Comparison of ENCODE assay signal across 8 mouse cellular contexts in genomic region chr7:16895000-16895399, GRCm38 (mm10). TPM values are rescaled to one million over a fixed set of nuclear protein-coding genes. Genes with fewer than 3 reads are reported as not detected.
DNase-seq lines count a peak whose midpoint lies in the region; ATAC-seq and TF ChIP-seq lines count a peak whose summit lies in the region.

No protein-coding gene starts in this region.

- 1% methylated on average over 24 of the region's 24 CpGs for WGBS in bone marrow, adult 2 months
- WGBS in embryonic facial prominence, embryonic 14.5 days, result 1% methylated on average over 20 of the region's 24 CpGs
- under 1% methylated on average over 24 of the region's 24 CpGs for WGBS in heart, embryonic 12.5 days
- under 1% methylated on average over 24 of the region's 24 CpGs for WGBS in kidney, embryonic 14.5 days
- under 1% methylated on average over 24 of the region's 24 CpGs for WGBS in lung, embryonic 14.5 days
- WGBS in neural tube, embryonic 15.5 days, result under 1% methylated on average over 24 of the region's 24 CpGs

- H3K27ac ChIP-seq in CH12.LX (ENCODE audit: insufficient read depth, low read depth), result no peak overlapping the region
- H3K27ac ChIP-seq in bone marrow, adult 2 months (ENCODE audit: control insufficient read depth, insufficient read depth, low read depth, low read length, poor library complexity), result no peak overlapping the region
- H3K27ac ChIP-seq in embryonic facial prominence, embryonic 14.5 days (replicated peaks; ENCODE audit: low read depth, low read length), result no peak overlapping the region
- no peak overlapping the region for H3K27ac ChIP-seq in heart, embryonic 12.5 days (ENCODE audit: poor library complexity, severe bottlenecking)
- no peak overlapping the region for H3K27ac ChIP-seq in kidney, embryonic 14.5 days (ENCODE audit: low read depth, low read length)
- H3K27ac ChIP-seq in lung, embryonic 14.5 days (ENCODE audit: low read depth), result no peak overlapping the region
- no peak overlapping the region for H3K27ac ChIP-seq in neural tube, embryonic 15.5 days (replicated peaks)

- H3K9ac ChIP-seq in CH12.LX (ENCODE audit: insufficient read depth, low read depth), result 0 out of 2 replicates have a peak overlapping the region, but pooled peaks have one; percentile 2
- H3K9ac ChIP-seq in embryonic facial prominence, embryonic 14.5 days (ENCODE audit: low read depth, low read length), result peak overlapping the region; percentile 52; the same call in 1 of the 2 replicates
- H3K9ac ChIP-seq in heart, embryonic 12.5 days, result no peak overlapping the region
- peak overlapping the region; percentile 44; the same call in 1 of the 2 replicates for H3K9ac ChIP-seq in kidney, embryonic 14.5 days (ENCODE audit: low read depth, low read length)
- H3K9ac ChIP-seq in lung, embryonic 14.5 days, result peak overlapping the region; percentile 9; the same call in 1 of the 2 replicates
- H3K9ac ChIP-seq in neural tube, embryonic 15.5 days (replicated peaks), result peak overlapping the region; percentile 40; the same call in 1 of the 2 replicates

- no peaks in the 10 kb centered on the region for H3K79me2 ChIP-seq in CH12.LX (replicated peaks; ENCODE audit: control insufficient read depth, extremely low read depth, insufficient read depth, poor library complexity, severe bottlenecking)

- peaks cover 15 to 48% of the 10 kb centered on the region in 2 experiments for H3K4me1 ChIP-seq in CH12.LX (ENCODE audit: control insufficient read depth in 1 of 2, insufficient read depth in 2 of 2)
- H3K4me1 ChIP-seq in bone marrow, adult 2 months (ENCODE audit: control insufficient read depth, insufficient read depth, low read length), result peaks cover 2% of the 10 kb centered on the region
- H3K4me1 ChIP-seq in embryonic facial prominence, embryonic 14.5 days (ENCODE audit: control insufficient read depth, insufficient read depth, low read length), result peaks cover 36% of the 10 kb centered on the region
- peaks cover 45% of the 10 kb centered on the region for H3K4me1 ChIP-seq in heart, embryonic 12.5 days (replicated peaks)
- H3K4me1 ChIP-seq in kidney, embryonic 14.5 days (ENCODE audit: control insufficient read depth, insufficient read depth, low read length), result peaks cover 23% of the 10 kb centered on the region; the same call in 1 of the 2 replicates
- peaks cover 8% of the 10 kb centered on the region; the same call in 1 of the 2 replicates for H3K4me1 ChIP-seq in lung, embryonic 14.5 days (ENCODE audit: insufficient read depth)
- peaks cover 37% of the 10 kb centered on the region for H3K4me1 ChIP-seq in neural tube, embryonic 15.5 days

- H3K27me3 ChIP-seq in CH12.LX (replicated peaks), result peaks cover 6% of the 10 kb centered on the region
- H3K27me3 ChIP-seq in embryonic facial prominence, embryonic 14.5 days (replicated peaks; ENCODE audit: control insufficient read depth, insufficient read depth, low read length), result no peaks in the 10 kb centered on the region
- H3K27me3 ChIP-seq in heart, embryonic 12.5 days (replicated peaks), result peaks cover 50% of the 10 kb centered on the region
- peaks cover 10% of the 10 kb centered on the region for H3K27me3 ChIP-seq in kidney, embryonic 14.5 days (ENCODE audit: control insufficient read depth, insufficient read depth, low read length)
- peaks cover 18% of the 10 kb centered on the region for H3K27me3 ChIP-seq in lung, embryonic 14.5 days (ENCODE audit: insufficient read depth, low read length)
- H3K27me3 ChIP-seq in neural tube, embryonic 15.5 days (replicated peaks), result peaks cover 30% of the 10 kb centered on the region

- no peaks in the 10 kb centered on the region for H3K36me3 ChIP-seq in CH12.LX (replicated peaks in 1 of 2; ENCODE audit: control insufficient read depth in 1 of 2, insufficient read depth in 1 of 2, low read length in 1 of 2)
- no peaks in the 10 kb centered on the region for H3K36me3 ChIP-seq in embryonic facial prominence, embryonic 14.5 days (ENCODE audit: control insufficient read depth, insufficient read depth, low read length)
- no peaks in the 10 kb centered on the region for H3K36me3 ChIP-seq in heart, embryonic 12.5 days
- no peaks in the 10 kb centered on the region for H3K36me3 ChIP-seq in kidney, embryonic 14.5 days (ENCODE audit: control insufficient read depth, insufficient read depth, low read length)
- H3K36me3 ChIP-seq in lung, embryonic 14.5 days (ENCODE audit: insufficient read depth), result no peaks in the 10 kb centered on the region
- no peaks in the 10 kb centered on the region for H3K36me3 ChIP-seq in neural tube, embryonic 15.5 days

- TF ChIP-seq EP300 in CH12.LX (IDR thresholded peaks at IDR 0.05; ENCODE audit: low read length), result no peak

- peak overlapping the region; percentile 55 for H3K4me2 ChIP-seq in CH12.LX (ENCODE audit: insufficient read depth, low read depth, poor library complexity, severe bottlenecking)
- peak overlapping the region; percentile 64 for H3K4me2 ChIP-seq in embryonic facial prominence, embryonic 14.5 days (ENCODE audit: low read depth, low read length)
- peak overlapping the region; percentile 71 for H3K4me2 ChIP-seq in heart, embryonic 12.5 days
- peak overlapping the region; percentile 46 for H3K4me2 ChIP-seq in kidney, embryonic 14.5 days (replicated peaks; ENCODE audit: low read depth, low read length)
- peak overlapping the region; percentile 60 for H3K4me2 ChIP-seq in lung, embryonic 14.5 days
- H3K4me2 ChIP-seq in neural tube, embryonic 15.5 days, result peak overlapping the region; percentile 58

- in situ Hi-C loops in CH12.LX (cut with MboI; ENCODE audit: low pct_ligation_motif_present, low pct_unique_long_range_greater_than_20kb, low sequenced_read_pairs), result no loop called here

- peak; percentile 2; the same call in 1 of the 2 replicates for ATAC-seq in embryonic facial prominence, embryonic 14.5 days (ENCODE audit: low read depth)
- 0 out of 2 replicates have a peak, but pooled peaks have one; percentile 1 for ATAC-seq in heart, embryonic 12.5 days (ENCODE audit: insufficient number of reproducible peaks, low FRiP score)
- peak; percentile 32 for ATAC-seq in kidney, embryonic 14.5 days (ENCODE audit: low FRiP score, low TSS enrichment)
- ATAC-seq in lung, embryonic 14.5 days (ENCODE audit: insufficient read depth), result no peak
- peak; percentile 34 for ATAC-seq in neural tube, embryonic 15.5 days (ENCODE audit: low FRiP score)

- DNase-seq in CH12.LX (ENCODE audit: extremely low read depth), result peak; percentile 74
- DNase-seq in embryonic facial prominence, embryonic 14.5 days (ENCODE audit: low spot score), result peak; percentile 80
- peak; percentile 91 for DNase-seq in lung, embryonic 14.5 days
- peak; percentile 74 for DNase-seq in thymus, postnatal 25 days

- peak; percentile 49; the same call in 1 of the 2 replicates for TF ChIP-seq POLR2A in CH12.LX (IDR thresholded peaks at IDR 0.05; ENCODE audit: low read depth, low read length)
- TF ChIP-seq POLR2A in bone marrow, adult 2 months (IDR thresholded peaks at IDR 0.05; ENCODE audit: borderline replicate concordance, control insufficient read depth, low read depth, low read length), result no peak

- dilution Hi-C loops in CH12.LX (cut with MboI; ENCODE audit: extremely low pct_ligation_motif_present, extremely low pct_unique_long_range_greater_than_20kb, low sequenced_read_pairs), result no loop called here

- H3K4me3 ChIP-seq in CH12.LX (replicated peaks in 1 of 3; ENCODE audit: low read depth in 2 of 3, low read length in 2 of 3, poor library complexity in 1 of 3), result peak overlapping the region in 2 of 3 experiments; percentile 32 to 51
- no peak overlapping the region for H3K4me3 ChIP-seq in bone marrow, adult 2 months (replicated peaks; ENCODE audit: control insufficient read depth, low read depth, low read length)
- H3K4me3 ChIP-seq in embryonic facial prominence, embryonic 14.5 days (ENCODE audit: low read depth, low read length), result peak overlapping the region; percentile 26
- H3K4me3 ChIP-seq in heart, embryonic 12.5 days, result peak overlapping the region; percentile 20
- peak overlapping the region; percentile 28 for H3K4me3 ChIP-seq in kidney, embryonic 14.5 days (ENCODE audit: low read length)
- H3K4me3 ChIP-seq in lung, embryonic 14.5 days (ENCODE audit: low read depth, low read length), result peak overlapping the region; percentile 21; the same call in 1 of the 2 replicates
- H3K4me3 ChIP-seq in neural tube, embryonic 15.5 days (replicated peaks), result peak overlapping the region; percentile 27

- TF ChIP-seq CTCF in CH12.LX (conservative IDR thresholded peaks at IDR 0.05 in 1 of 2, IDR thresholded peaks at IDR 0.05 in 1 of 2; ENCODE audit: low read depth in 2 of 2, low read length in 2 of 2), result peak; percentile 53 to 92
- peak; percentile 94 for TF ChIP-seq CTCF in bone marrow, adult 2 months (IDR thresholded peaks at IDR 0.05; ENCODE audit: control insufficient read depth, insufficient read depth, low read length)
- peak; percentile 90 for TF ChIP-seq CTCF in lung, embryonic 14.5 days (IDR thresholded peaks at IDR 0.05; ENCODE audit: low read depth)

- no peaks in the 10 kb centered on the region for H3K9me3 ChIP-seq in CH12.LX (replicated peaks; ENCODE audit: low read length)
- no peaks in the 10 kb centered on the region for H3K9me3 ChIP-seq in embryonic facial prominence, embryonic 14.5 days (ENCODE audit: control insufficient read depth, low read length)
- no peaks in the 10 kb centered on the region for H3K9me3 ChIP-seq in heart, embryonic 12.5 days (replicated peaks)
- no peaks in the 10 kb centered on the region for H3K9me3 ChIP-seq in kidney, embryonic 14.5 days (ENCODE audit: control insufficient read depth, low read length)
- H3K9me3 ChIP-seq in lung, embryonic 14.5 days (ENCODE audit: low read depth, low read length), result no peaks in the 10 kb centered on the region
- no peaks in the 10 kb centered on the region for H3K9me3 ChIP-seq in neural tube, embryonic 15.5 days (replicated peaks)

- peak; percentile 56 for TF ChIP-seq RAD21 in CH12.LX (IDR thresholded peaks at IDR 0.05; ENCODE audit: low read depth, low read length)

RNA-seq across cellular contexts. Expression of gene Gng8, which starts 3.4 kb away (rescaled TPM):
- 0.25 TPM in 1 of 2 replicates, not detected in the other for total RNA-seq in CH12.LX (2012; rRNA removed)
- not detected in 2 replicates for total RNA-seq in CH12.LX (2014; rRNA removed)
- polyA plus RNA-seq in CH12.LX (2012; ENCODE audit: insufficient read length, low read depth), result 2.4 and 2.5 TPM in 2 replicates
- polyA plus RNA-seq in bone marrow, adult 2 months (2011; ENCODE audit: insufficient read depth, insufficient read length, low replicate concordance, missing spikeins), result not detected in 2 replicates
- polyA plus RNA-seq in embryonic facial prominence, embryonic 14.5 days (2014; fragmentation: Nextera tagmentation; extraction: Ambion mirVana), result 27.0 and 29.1 TPM in 2 replicates
- polyA plus RNA-seq in heart, embryonic 12.5 days (2016; fragmentation: Nextera tagmentation; extraction: Ambion mirVana), result 2.3 and 4.3 TPM in 2 replicates
- polyA plus RNA-seq in kidney, embryonic 14.5 days (2014; fragmentation: Nextera tagmentation; extraction: Ambion mirVana), result 7.5 TPM in 2 replicates
- polyA plus RNA-seq in lung, embryonic 14.5 days (2014; fragmentation: Nextera tagmentation; extraction: Ambion mirVana), result 10.8 and 11.1 TPM in 2 replicates
- 4.0 and 4.1 TPM in 2 replicates for polyA plus RNA-seq in neural tube, embryonic 15.5 days (2015; fragmentation: Nextera tagmentation; extraction: Ambion mirVana)

RNA-seq across cellular contexts. Expression of gene Ptgir, which starts 11.3 kb away (rescaled TPM):
- 7.0 and 7.5 TPM in 2 replicates for total RNA-seq in CH12.LX (2012; rRNA removed)
- total RNA-seq in CH12.LX (2014; rRNA removed), result 2.7 and 3.8 TPM in 2 replicates
- polyA plus RNA-seq in CH12.LX (2012; ENCODE audit: insufficient read length, low read depth), result 31.1 and 33.3 TPM in 2 replicates
- 8.3 and 13.0 TPM in 2 replicates for polyA plus RNA-seq in bone marrow, adult 2 months (2011; ENCODE audit: insufficient read depth, insufficient read length, low replicate concordance, missing spikeins)
- 1.8 and 1.9 TPM in 2 replicates for polyA plus RNA-seq in embryonic facial prominence, embryonic 14.5 days (2014; fragmentation: Nextera tagmentation; extraction: Ambion mirVana)
- 0.28 and 0.34 TPM in 2 replicates for polyA plus RNA-seq in heart, embryonic 12.5 days (2016; fragmentation: Nextera tagmentation; extraction: Ambion mirVana)
- 0.67 and 1.4 TPM in 2 replicates for polyA plus RNA-seq in kidney, embryonic 14.5 days (2014; fragmentation: Nextera tagmentation; extraction: Ambion mirVana)
- 1.3 and 1.6 TPM in 2 replicates for polyA plus RNA-seq in lung, embryonic 14.5 days (2014; fragmentation: Nextera tagmentation; extraction: Ambion mirVana)
- polyA plus RNA-seq in neural tube, embryonic 15.5 days (2015; fragmentation: Nextera tagmentation; extraction: Ambion mirVana), result 1.1 and 1.3 TPM in 2 replicates

RNA-seq across cellular contexts. Expression of gene Dact3, which starts 19.9 kb away (rescaled TPM):
- total RNA-seq in CH12.LX (2012; rRNA removed) (2.9 and 3.5 TPM in 2 replicates), CH12.LX (2014; rRNA removed) (4.0 and 5.1 TPM in 2 replicates)
- 9.2 and 12.0 TPM in 2 replicates for polyA plus RNA-seq in CH12.LX (2012; ENCODE audit: insufficient read length, low read depth)
- polyA plus RNA-seq in bone marrow, adult 2 months (2011; ENCODE audit: insufficient read depth, insufficient read length, low replicate concordance, missing spikeins), result 0.54 and 1.7 TPM in 2 replicates
- 7.2 and 7.6 TPM in 2 replicates for polyA plus RNA-seq in embryonic facial prominence, embryonic 14.5 days (2014; fragmentation: Nextera tagmentation; extraction: Ambion mirVana)
- 14.3 and 15.2 TPM in 2 replicates for polyA plus RNA-seq in heart, embryonic 12.5 days (2016; fragmentation: Nextera tagmentation; extraction: Ambion mirVana)
- 5.1 and 6.4 TPM in 2 replicates for polyA plus RNA-seq in kidney, embryonic 14.5 days (2014; fragmentation: Nextera tagmentation; extraction: Ambion mirVana)
- polyA plus RNA-seq in lung, embryonic 14.5 days (2014; fragmentation: Nextera tagmentation; extraction: Ambion mirVana), result 6.6 and 7.8 TPM in 2 replicates
- polyA plus RNA-seq in neural tube, embryonic 15.5 days (2015; fragmentation: Nextera tagmentation; extraction: Ambion mirVana), result 3.7 and 4.8 TPM in 2 replicates

RNA-seq across cellular contexts. Expression of gene Calm3, which starts 28.9 kb away (rescaled TPM):
- total RNA-seq in CH12.LX (2012; rRNA removed), result 312 and 326 TPM in 2 replicates
- total RNA-seq in CH12.LX (2014; rRNA removed), result 277 and 294 TPM in 2 replicates
- 623 and 775 TPM in 2 replicates for polyA plus RNA-seq in CH12.LX (2012; ENCODE audit: insufficient read length, low read depth)
- polyA plus RNA-seq in bone marrow, adult 2 months (2011; ENCODE audit: insufficient read depth, insufficient read length, low replicate concordance, missing spikeins), result 307 and 376 TPM in 2 replicates
- 164 and 189 TPM in 2 replicates for polyA plus RNA-seq in embryonic facial prominence, embryonic 14.5 days (2014; fragmentation: Nextera tagmentation; extraction: Ambion mirVana)
- 83.6 and 95.0 TPM in 2 replicates for polyA plus RNA-seq in heart, embryonic 12.5 days (2016; fragmentation: Nextera tagmentation; extraction: Ambion mirVana)
- 156 and 198 TPM in 2 replicates for polyA plus RNA-seq in kidney, embryonic 14.5 days (2014; fragmentation: Nextera tagmentation; extraction: Ambion mirVana)
- polyA plus RNA-seq in lung, embryonic 14.5 days (2014; fragmentation: Nextera tagmentation; extraction: Ambion mirVana), result 139 and 155 TPM in 2 replicates
- polyA plus RNA-seq in neural tube, embryonic 15.5 days (2015; fragmentation: Nextera tagmentation; extraction: Ambion mirVana), result 336 and 404 TPM in 2 replicates

RNA-seq across cellular contexts. Expression of gene Pnmal2, which starts 49.5 kb away (rescaled TPM):
- total RNA-seq in CH12.LX (2012; rRNA removed), result 0.21 and 0.38 TPM in 2 replicates
- not detected in 2 replicates for total RNA-seq in CH12.LX (2014; rRNA removed)
- polyA plus RNA-seq in CH12.LX (2012; ENCODE audit: insufficient read length, low read depth), result 0.09 TPM in 1 of 2 replicates, not detected in the other
- polyA plus RNA-seq in bone marrow, adult 2 months (2011; ENCODE audit: insufficient read depth, insufficient read length, low replicate concordance, missing spikeins), result not detected in 2 replicates
- polyA plus RNA-seq in embryonic facial prominence, embryonic 14.5 days (2014; fragmentation: Nextera tagmentation; extraction: Ambion mirVana), result 20.9 and 21.9 TPM in 2 replicates
- 3.5 and 4.2 TPM in 2 replicates for polyA plus RNA-seq in heart, embryonic 12.5 days (2016; fragmentation: Nextera tagmentation; extraction: Ambion mirVana)
- polyA plus RNA-seq in kidney, embryonic 14.5 days (2014; fragmentation: Nextera tagmentation; extraction: Ambion mirVana), result 2.5 and 5.5 TPM in 2 replicates
- 3.1 and 3.3 TPM in 2 replicates for polyA plus RNA-seq in lung, embryonic 14.5 days (2014; fragmentation: Nextera tagmentation; extraction: Ambion mirVana)
- 117 and 137 TPM in 2 replicates for polyA plus RNA-seq in neural tube, embryonic 15.5 days (2015; fragmentation: Nextera tagmentation; extraction: Ambion mirVana)
